Mouse (Mus musculus) midbrain, postnatal 0 days (tissue): ENCODE measurements around the gene Gm20929. TPM values are rescaled to one million over a fixed set of nuclear protein-coding genes. Genes with fewer than 3 reads are reported as not detected.
"Not testable (repeated sequence)": the region's sequence is repeated elsewhere in the genome, so short reads cannot be mapped to it uniquely, and the experiment has no call there.

Experiments used
- ATAC-seq: fragments of 200-750 bp; cut with Nextera tagmentation; 2 replicates; pipeline ENCODE4 v1.8.0; 2017; ENCODE audit warnings: moderate number of reproducible peaks, mild to moderate bottlenecking, moderate TSS enrichment, moderate library complexity; ENCODE audit not compliant: low FRiP score
- DNase-seq: peaks from one replicate; pipeline ENCODE4 v3.0.0-alpha.2; 2015; ENCODE audit warnings: low spot score
- H3K27ac ChIP-seq: fragments of 300-500 bp; sonication (generic); 2 replicates; pipeline ENCODE4 v1.5.1; 2014; ENCODE audit warnings: low read depth, mild to moderate bottlenecking, low read length, mixed read lengths
- H3K27me3 ChIP-seq: fragments of 300-500 bp; sonication (generic); 2 replicates; pipeline ENCODE4 v1.6.1; 2014; ENCODE audit warnings: low read length, control low read depth, mixed read lengths; ENCODE audit not compliant: insufficient read depth
- H3K36me3 ChIP-seq: fragments of 300-500 bp; sonication (generic); 2 replicates; pipeline ENCODE4 v1.6.1; 2014; ENCODE audit warnings: low read length, control low read depth, mixed read lengths; ENCODE audit not compliant: insufficient read depth
- H3K4me1 ChIP-seq: fragments of 300-500 bp; sonication (generic); 2 replicates; pipeline ENCODE4 v1.6.1; 2014; ENCODE audit warnings: mild to moderate bottlenecking, control low read depth, antibody characterized with exemption, low read length, mixed read lengths; ENCODE audit not compliant: insufficient read depth
- H3K4me2 ChIP-seq: fragments of 300-500 bp; sonication (generic); 2 replicates; pipeline ENCODE4 v1.6.1; 2014; ENCODE audit warnings: low read depth, mild to moderate bottlenecking, low read length, mixed read lengths; ENCODE audit not compliant: poor library complexity, severe bottlenecking
- H3K4me3 ChIP-seq: fragments of 300-500 bp; sonication (generic); 2 replicates; pipeline ENCODE4 v1.5.1; 2014; ENCODE audit warnings: low read depth, mild to moderate bottlenecking, low read length, moderate library complexity
- H3K9ac ChIP-seq: fragments of 300-500 bp; sonication (generic); replicated peaks from 2 replicates; pipeline ENCODE4 v1.6.1; 2014; ENCODE audit warnings: mild to moderate bottlenecking, low read length, moderate library complexity, mixed read lengths; ENCODE audit not compliant: poor library complexity, severe bottlenecking
- H3K9me3 ChIP-seq: fragments of 300-500 bp; sonication (generic); 2 replicates; pipeline ENCODE4 v1.6.1; 2016; ENCODE audit warnings: low read length, control low read depth
- WGBS: fragments of 180-500 bp; shearing (Covaris S2); extraction: QIAGEN DNeasy Blood & Tissue Kit; methylation state at CpG from one replicate; pipeline ENCODE4 v1.1.7; 2014; 5-methylcytosine and 5-hydroxymethylcytosine counted together
- polyA plus RNA-seq: library from polyadenylated mRNA; unstranded; fragments of >200 nt; fragmentation: Nextera tagmentation; extraction: Ambion mirVana; gene quantifications from 2 replicates; pipeline ENCODE4 v1.2.1, GENCODE M21; 2015
- total RNA-seq: library from RNA; depleted of rRNA; stranded (reverse); fragments of >200 nt; gene quantifications from 2 replicates; pipeline ENCODE4 v1.2.3, GENCODE M21; 2014; rRNA removed

Gm20929 gene
- total RNA-seq (not detected in 2 replicates), polyA plus RNA-seq (not detected in 2 replicates)

DNA sequence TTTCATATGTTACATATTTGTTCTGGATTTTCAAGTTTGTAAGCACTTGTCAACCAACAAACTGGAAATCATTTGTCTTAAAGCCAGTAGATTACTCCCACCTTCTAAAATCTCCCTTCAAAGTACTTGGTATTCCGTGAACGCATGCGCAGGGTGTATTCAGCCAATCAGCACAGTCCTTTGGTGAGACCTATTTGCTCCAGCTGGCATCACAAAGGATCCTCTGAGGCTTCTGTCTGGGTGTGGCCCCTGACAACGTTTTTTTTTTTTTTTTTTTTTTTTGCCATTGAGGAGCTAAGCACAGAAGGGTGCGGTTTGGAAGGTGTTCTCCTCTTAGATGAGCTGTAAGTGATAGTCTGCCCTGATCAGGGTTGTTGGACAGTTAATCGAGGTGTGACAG, at the start of gene Gm20929:
Gene Gm20929 (plus strand): TSS at position 301 of the 400 bp plus-strand sequence.
- not testable (repeated sequence) for H3K27me3 ChIP-seq, H3K4me1 ChIP-seq, H3K9ac ChIP-seq, H3K36me3 ChIP-seq, H3K27ac ChIP-seq, H3K9me3 ChIP-seq, ATAC-seq, H3K4me3 ChIP-seq, DNase-seq, H3K4me2 ChIP-seq
- no CpG with 5 or more reads among the region's 6 CpGs for WGBS
